Mouse (Mus musculus) ES-E14 (cell line): ENCODE results near the gene Cerk. TPM values are rescaled to one million over a fixed set of nuclear protein-coding genes. Genes with fewer than 3 reads are reported as not detected.
"Not testable (repeated sequence)": the region's sequence is repeated elsewhere in the genome, so short reads cannot be mapped to it uniquely, and the experiment has no call there.

Source experiments
- DNase-seq: peaks from one replicate; pipeline ENCODE4 v3.0.0-alpha.2; 2013; ENCODE audit warnings: low read depth, low spot score
- H3K27ac ChIP-seq: 2 replicates; pipeline ENCODE4 v1.5.1; 2012; ENCODE audit warnings: low read depth, mild to moderate bottlenecking, low read length, moderate library complexity, mixed read lengths; ENCODE audit not compliant: poor library complexity, insufficient read depth, severe bottlenecking
- H3K36me3 ChIP-seq: 2 replicates; pipeline ENCODE4 v1.6.1; 2012; ENCODE audit warnings: mild to moderate bottlenecking, low read length, moderate library complexity, mixed read lengths; ENCODE audit not compliant: control insufficient read depth, poor library complexity, insufficient read depth, severe bottlenecking
- H3K4me1 ChIP-seq, 2 experiments: fragments of 150-350 bp in 1 of 2; sonication (generic) in 1 of 2; 2 replicates each; pipeline ENCODE4 v1.6.1; 2012; ENCODE audit warnings: low read length in 2 of 2, mild to moderate bottlenecking in 1 of 2, mixed read lengths in 1 of 2; ENCODE audit not compliant: control insufficient read depth in 2 of 2, insufficient read depth in 2 of 2, poor library complexity in 1 of 2
- H3K4me3 ChIP-seq, 2 experiments: fragments of 150-350 bp in 1 of 2; sonication (generic) in 1 of 2; 2 replicates each; pipeline ENCODE4 v1.5.1; 2012; ENCODE audit warnings: low read length in 2 of 2, low read depth in 1 of 2, mild to moderate bottlenecking in 1 of 2, mixed read lengths in 1 of 2; ENCODE audit not compliant: insufficient read depth in 1 of 2, poor library complexity in 1 of 2, severe bottlenecking in 1 of 2
- H3K9ac ChIP-seq: 2 replicates; pipeline ENCODE4 v1.6.1; 2012; ENCODE audit warnings: low read depth, mild to moderate bottlenecking, low read length, mixed read lengths; ENCODE audit not compliant: poor library complexity, insufficient read depth, severe bottlenecking
- H3K9me3 ChIP-seq: fragments of 150-350 bp; sonication (generic); 2 replicates; pipeline ENCODE4 v1.6.1; 2012; ENCODE audit warnings: low read depth, mild to moderate bottlenecking, low read length; ENCODE audit not compliant: control insufficient read depth, insufficient read depth
- CHD2 ChIP-seq: IDR thresholded peaks from 2 replicates; pipeline ENCODE4 v1.6.1; 2014; ENCODE audit warnings: mild to moderate bottlenecking, low read depth, low read length, inconsistent platforms
- HCFC1 ChIP-seq: IDR thresholded peaks from 2 replicates; pipeline ENCODE4 v1.6.1; 2012; ENCODE audit warnings: low read length, inconsistent platforms, borderline replicate concordance; ENCODE audit not compliant: insufficient read depth
- MAFK ChIP-seq: IDR thresholded peaks from 2 replicates; pipeline ENCODE4 v1.6.1; 2014; ENCODE audit warnings: mild to moderate bottlenecking, low read depth, low read length, inconsistent platforms; ENCODE audit not compliant: insufficient read depth
- ZC3H11A ChIP-seq: IDR thresholded peaks from 2 replicates; pipeline ENCODE4 v1.6.1; 2012; ENCODE audit warnings: low read depth, mild to moderate bottlenecking, inconsistent platforms, low read length, borderline replicate concordance
- ZNF384 ChIP-seq: IDR thresholded peaks from 2 replicates; pipeline ENCODE4 v1.6.1; 2012; ENCODE audit warnings: low read depth, low read length, inconsistent platforms
- in situ Hi-C, 2 experiments: fragments of 600-800 bp; cut with MboI; formaldehyde crosslinking; loops; one replicate each; pipeline ENCODE4 v1.15.1; 2025; ENCODE audit warnings: low sequenced_read_pairs in 2 of 2, inconsistent platforms in 1 of 2; ENCODE audit not compliant: unreplicated experiment in 2 of 2
- total RNA-seq: library from RNA; depleted of rRNA; stranded (reverse); fragments of 300-350 nt; gene quantifications from 2 replicates; pipeline ENCODE4 v1.2.3, GENCODE M21; 2012

Cerk gene
- total RNA-seq, 1 experiment, result 3.4 TPM

DNA sequence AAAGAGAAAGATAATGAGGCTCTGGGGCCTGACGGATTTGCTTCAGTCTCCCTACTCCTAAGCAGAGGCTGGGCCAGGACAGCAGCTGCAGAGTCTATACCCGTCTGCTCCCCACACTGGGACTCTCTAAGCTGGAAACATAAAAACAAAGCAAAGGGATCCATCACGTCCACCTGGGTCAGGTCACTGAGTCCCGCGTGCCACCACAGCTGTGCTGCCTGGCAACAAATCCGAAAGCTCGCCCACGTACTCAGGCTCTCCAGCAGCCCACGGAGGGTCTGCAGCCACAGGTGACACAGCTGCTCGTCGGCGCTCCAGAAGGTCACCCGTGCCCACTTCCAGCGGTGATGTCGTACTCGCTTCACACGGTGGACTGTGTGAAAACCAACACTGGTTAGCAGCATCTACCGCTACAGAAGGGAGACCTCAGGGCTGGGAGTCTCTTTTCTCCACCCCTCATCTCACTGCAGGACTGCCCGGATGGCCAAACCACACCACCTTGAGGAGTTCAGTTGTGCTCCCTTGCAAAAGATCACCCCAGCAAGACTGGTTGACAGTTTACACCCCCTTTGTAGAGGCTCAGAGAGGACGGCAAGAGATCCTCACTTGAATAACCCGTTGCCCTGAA, 21.1 kb downstream of the Cerk start:
- Histone ChIP-seq H3K4me3 (peak overlapping the region in 1 of 2 experiments; percentile 27; a peak in 1 of 4 replicates), H3K9ac (no peak overlapping the region), H3K4me1 (peaks cover 5 to 18% of the 10 kb centered on the region in 2 experiments; a peak in 3 of 4 replicates), H3K36me3 (no peaks in the 10 kb centered on the region), H3K27ac (no peak overlapping the region), H3K9me3 (no peaks in the 10 kb centered on the region)
- in situ Hi-C loops, result no loop called here
- DNase-seq, result no peak
- TF ChIP-seq HCFC1 (no peak), CHD2 (no peak), ZNF384 (no peak), ZC3H11A (no peak), MAFK (no peak)

DNA sequence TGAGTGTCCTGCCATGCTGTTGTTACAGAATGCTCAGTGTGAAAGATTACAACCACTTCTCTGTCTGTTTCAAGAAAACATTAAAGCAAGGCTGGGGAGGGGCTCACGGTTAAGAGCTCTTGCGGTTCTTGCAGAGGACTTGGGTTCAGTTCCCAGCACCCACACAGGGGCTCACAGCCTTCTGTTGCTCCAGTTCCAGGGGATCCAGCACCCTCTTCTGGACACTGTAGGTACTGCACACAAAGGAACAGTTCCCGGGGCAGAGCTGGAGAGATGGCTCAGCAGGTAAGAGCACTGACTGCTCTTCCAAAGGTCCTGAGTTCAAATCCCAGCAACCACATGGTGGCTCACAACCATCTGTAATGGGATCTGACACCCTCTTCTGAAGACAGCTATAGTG, 24.1 kb downstream of the Cerk start:
- H3K4me1 ChIP-seq, H3K9ac ChIP-seq, H3K9me3 ChIP-seq, H3K27ac ChIP-seq, H3K4me3 ChIP-seq, in situ Hi-C loops, DNase-seq, H3K36me3 ChIP-seq: not testable (repeated sequence)

DNA sequence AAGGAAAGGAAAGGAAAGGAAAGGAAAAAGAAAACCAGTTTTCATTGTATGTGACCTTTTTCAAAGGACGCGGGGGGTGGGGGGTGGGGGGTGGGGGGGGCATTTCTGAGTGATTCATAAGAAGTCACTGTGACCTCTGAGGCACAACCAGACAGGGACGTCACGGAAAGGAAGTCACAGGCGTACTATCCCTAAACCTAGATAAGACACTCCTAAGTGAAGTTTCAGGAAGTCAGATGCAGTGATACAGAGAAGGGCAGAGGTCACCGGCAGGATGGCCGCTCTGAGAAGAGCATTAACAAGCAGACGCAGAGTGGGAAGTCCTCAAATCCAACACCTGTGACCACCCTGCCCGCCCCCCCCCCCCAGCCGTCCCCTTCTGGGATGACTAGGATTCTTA, 25.0 kb downstream of the Cerk start:
- Histone ChIP-seq H3K27ac (no peak overlapping the region), H3K4me3 (no peak overlapping the region), H3K36me3 (peaks cover 6% of the 10 kb centered on the region; the same call in 1 of the 2 replicates), H3K9ac (no peak overlapping the region), H3K9me3 (no peaks in the 10 kb centered on the region), H3K4me1 (peaks cover 2 to 5% of the 10 kb centered on the region in 2 experiments; a peak in 3 of 4 replicates)
- TF ChIP-seq MAFK (no peak), HCFC1 (no peak), ZNF384 (no peak), CHD2 (no peak), ZC3H11A (no peak)
- DNase-seq, result no peak
- in situ Hi-C loops, result no loop called here

DNA sequence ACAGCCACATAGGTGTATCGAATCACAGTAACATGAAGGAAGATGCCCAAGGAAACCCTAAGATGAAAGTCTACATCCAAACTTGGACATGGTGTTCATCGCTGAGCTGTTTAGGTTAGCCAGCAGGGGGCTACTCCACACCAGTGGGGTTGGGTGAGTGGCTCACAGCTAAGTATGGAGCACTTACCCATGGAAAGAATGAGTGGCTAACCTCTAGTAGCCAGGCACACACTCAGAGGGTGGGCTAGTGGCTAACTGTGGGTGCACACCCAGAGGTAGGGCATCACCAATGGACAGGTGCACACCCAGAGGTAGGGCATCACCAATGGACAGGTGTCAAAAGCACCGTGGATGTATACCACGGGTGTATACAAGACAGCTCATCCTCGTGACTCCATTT, 26.2 kb downstream of the Cerk start:
- TF ChIP-seq ZC3H11A, result no peak
- no peak for TF ChIP-seq MAFK
- TF ChIP-seq CHD2, result no peak
- no peak for TF ChIP-seq ZNF384
- TF ChIP-seq HCFC1, result no peak
- no peak for DNase-seq
- Histone ChIP-seq H3K4me1 (no peaks in the 10 kb centered on the region; a peak in 1 of 4 replicates), H3K9me3 (no peaks in the 10 kb centered on the region), H3K9ac (no peak overlapping the region), H3K36me3 (peaks cover 6% of the 10 kb centered on the region; the same call in 1 of the 2 replicates), H3K4me3 (no peak overlapping the region), H3K27ac (no peak overlapping the region)
- in situ Hi-C loops, result no loop called here

DNA sequence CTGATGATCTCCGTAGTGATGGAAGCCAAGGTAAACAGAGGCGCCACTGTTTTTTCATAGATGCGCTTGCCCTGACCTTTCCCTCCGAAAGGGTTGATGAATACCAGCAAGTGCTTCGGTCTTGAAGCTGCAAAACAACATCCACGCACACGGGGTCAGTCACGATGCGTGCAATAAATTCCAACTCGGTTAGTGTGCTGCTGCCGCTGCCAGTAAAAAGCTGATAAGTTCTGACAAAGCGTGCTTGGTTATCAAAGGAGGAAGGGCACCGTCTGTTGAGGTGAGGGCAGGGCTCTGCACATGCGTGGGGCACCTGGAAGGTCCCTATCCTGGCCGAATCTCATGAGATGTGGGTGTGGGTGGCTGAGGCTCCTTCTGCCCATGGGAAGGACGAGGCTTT, 26.8 kb downstream of the Cerk start:
- DNase-seq, result no peak
- in situ Hi-C loops, result no loop called here
- Histone ChIP-seq H3K9ac (no peak overlapping the region), H3K27ac (no peak overlapping the region), H3K4me1 (no peaks in the 10 kb centered on the region; a peak in 1 of 4 replicates), H3K9me3 (no peaks in the 10 kb centered on the region), H3K4me3 (no peak overlapping the region), H3K36me3 (peaks cover 6% of the 10 kb centered on the region; the same call in 1 of the 2 replicates)
- TF ChIP-seq ZNF384 (no peak), CHD2 (no peak), ZC3H11A (no peak), MAFK (no peak), HCFC1 (no peak)
